Mouse (Mus musculus) brain, embryonic 14.5 days (tissue): ENCODE results near the gene Pla2g4e. TPM values are rescaled to one million over a fixed set of nuclear protein-coding genes. Genes with fewer than 3 reads are reported as not detected.

Experiments
- DNase-seq: peaks from one replicate; pipeline ENCODE4 v3.0.0-alpha.2; 2011; ENCODE audit warnings: low read depth
- CTCF ChIP-seq: fragments of 200-500 bp; IDR thresholded peaks from 2 replicates; pipeline ENCODE4 v1.5.1; 2012; ENCODE audit warnings: inconsistent platforms, mild to moderate bottlenecking, moderate library complexity, borderline replicate concordance; ENCODE audit not compliant: insufficient read depth, insufficient read length; ENCODE audit errors: extremely low read depth
- POLR2A ChIP-seq: fragments of 200-500 bp; IDR thresholded peaks from 2 replicates; pipeline ENCODE4 v1.6.1; 2012; ENCODE audit warnings: mild to moderate bottlenecking, inconsistent platforms, borderline replicate concordance; ENCODE audit not compliant: poor library complexity, insufficient read depth, insufficient read length, severe bottlenecking; ENCODE audit errors: extremely low read depth
- polyA plus RNA-seq: library from polyadenylated mRNA; depleted of rRNA; stranded (reverse); fragments of >200 nt; gene quantifications from 2 replicates; pipeline ENCODE4 v1.2.3, GENCODE M21; 2012; rRNA removed

Gene Pla2g4e
- polyA plus RNA-seq, 1 experiment, result 4.5 TPM

DNA sequence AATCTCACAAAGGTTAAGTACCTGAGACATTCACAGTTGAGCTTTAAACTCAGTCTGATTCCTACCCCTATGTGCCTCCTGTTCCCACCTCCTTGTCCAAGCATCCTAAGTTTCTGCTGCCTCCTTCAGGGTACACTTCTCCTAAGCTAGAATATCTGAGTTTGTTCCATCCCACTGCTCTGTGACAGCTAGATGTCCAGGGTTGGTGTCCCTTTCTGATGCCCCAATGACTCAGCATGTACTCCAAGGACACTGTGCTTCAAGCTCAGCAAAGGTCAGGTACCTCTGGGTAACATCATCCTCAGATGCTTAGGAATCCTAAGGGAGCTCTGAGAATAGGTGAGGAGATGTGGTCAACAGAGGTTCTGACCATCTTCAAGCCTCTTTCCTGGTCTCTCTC is 117.1 kb downstream of the Pla2g4e start:
- TF ChIP-seq POLR2A, result no peak
- no peak for TF ChIP-seq CTCF
- no peak for DNase-seq

GRCm38 (mm10) chr2:120126901-120127300 is 118.2 kb downstream of the Pla2g4e start:
- no peak for DNase-seq
- TF ChIP-seq CTCF (no peak), POLR2A (no peak)

GRCm38 (mm10) chr2:120126408-120126807 is 118.7 kb downstream of the Pla2g4e start:
- TF ChIP-seq CTCF (no peak), POLR2A (no peak)
- no peak for DNase-seq

- TF ChIP-seq CTCF (no peak), POLR2A (no peak)
- DNase-seq, result no peak
Measured at GRCm38 (mm10) chr2:120125461-120125860, 119.7 kb downstream of the Pla2g4e start.

DNA sequence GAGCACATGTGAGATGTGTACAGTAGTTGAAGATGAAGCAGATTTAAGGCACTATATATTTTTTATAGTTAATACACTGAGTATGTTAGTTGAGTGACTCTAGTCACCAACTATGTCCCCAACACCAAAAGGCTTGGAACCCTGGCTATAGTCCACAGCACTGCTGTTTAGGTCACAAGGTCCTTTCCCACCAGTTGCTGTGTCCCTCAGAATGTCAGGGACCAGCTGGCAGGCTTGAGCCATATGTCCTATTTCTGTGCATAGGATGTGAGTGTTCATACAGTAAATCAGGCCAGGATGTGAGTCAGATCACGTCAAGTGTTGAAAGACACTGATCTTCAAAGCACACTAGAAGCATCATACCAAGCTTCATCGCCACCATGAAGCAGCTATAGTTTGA is 120.2 kb downstream of the Pla2g4e start:
- TF ChIP-seq POLR2A (no peak), CTCF (no peak)
- DNase-seq, result no peak

DNA sequence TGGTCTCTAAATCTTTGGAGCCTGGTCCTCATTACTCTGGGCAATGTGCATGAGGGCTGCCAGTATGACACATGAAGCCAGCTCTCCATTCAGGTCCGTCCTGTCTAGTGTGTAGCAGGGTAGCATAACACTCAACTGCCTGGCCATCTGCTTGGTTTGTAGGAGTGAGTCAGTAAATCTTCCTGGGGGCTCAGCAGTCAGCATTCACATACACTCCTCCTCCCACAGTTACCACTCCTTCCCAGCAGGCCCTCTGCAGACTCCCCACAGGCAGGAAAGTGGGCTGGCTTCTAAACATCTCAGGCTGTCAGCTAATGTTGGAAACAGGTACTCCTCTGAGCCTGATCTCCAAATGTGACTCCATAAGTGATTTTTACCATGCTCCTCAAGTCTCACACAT is 121.0 kb downstream of the Pla2g4e start:
- TF ChIP-seq CTCF (no peak), POLR2A (no peak)
- DNase-seq, result no peak

DNA sequence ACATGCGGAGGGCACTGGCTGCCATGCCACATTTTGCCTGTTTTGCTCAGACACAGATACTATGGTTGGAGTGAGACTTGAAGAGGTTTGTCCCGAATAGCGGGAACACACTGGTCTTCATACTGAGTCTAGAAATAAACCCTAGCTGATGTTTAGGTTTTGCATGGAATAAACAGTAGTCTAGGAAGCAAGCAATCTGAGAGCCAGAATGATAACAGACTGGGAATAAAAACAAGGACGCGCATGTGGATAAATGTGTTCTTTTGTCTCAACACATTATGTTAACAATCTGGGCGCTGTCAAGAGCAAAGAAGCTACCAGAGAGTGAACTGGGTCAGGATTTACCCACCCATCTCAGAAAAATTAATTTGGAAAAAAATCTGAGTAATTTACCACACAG is 122.2 kb downstream of the Pla2g4e start:
- no peak for DNase-seq
- no peak for TF ChIP-seq POLR2A
- no peak for TF ChIP-seq CTCF

DNA sequence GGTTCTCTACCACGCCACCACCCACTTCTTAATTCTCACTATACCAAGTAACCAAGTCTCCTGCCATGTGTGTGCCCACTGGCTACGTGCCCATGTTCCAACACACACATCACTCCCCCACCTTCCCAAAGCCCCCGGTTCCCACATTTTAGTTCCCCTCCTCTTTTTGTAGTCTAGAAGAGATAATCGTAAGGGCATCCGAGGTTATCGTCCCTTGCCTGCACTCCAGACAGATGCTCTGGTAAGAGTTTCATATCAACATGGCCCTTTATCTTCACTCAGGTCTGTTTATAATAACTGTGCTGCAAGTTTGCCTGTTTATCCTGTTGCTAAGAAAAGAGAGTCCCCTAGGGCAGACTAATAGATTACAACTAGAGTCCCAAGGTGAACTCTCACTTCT is 127.8 kb downstream of the Pla2g4e start:
- TF ChIP-seq CTCF, result no peak
- no peak for TF ChIP-seq POLR2A
- DNase-seq, result no peak

Other genes starting within 250 kb of the Pla2g4e start
- gene Jmjd7, start 217.9 kb downstream of the Pla2g4e start, polyA plus RNA-seq, result 16.6 and 23.5 TPM in 2 replicates
- 24.3 and 29.6 TPM in 2 replicates for gene Gm28042, start 217.8 kb downstream of the Pla2g4e start, polyA plus RNA-seq
- gene Pla2g4b, start 211.9 kb downstream of the Pla2g4e start, polyA plus RNA-seq, result 26.3 and 28.7 TPM in 2 replicates
- gene Ehd4, start 90.7 kb downstream of the Pla2g4e start, polyA plus RNA-seq, result 5.1 and 6.4 TPM in 2 replicates
- 0.03 TPM in 2 replicates for gene Pla2g4d, start 43.9 kb upstream of the Pla2g4e start, polyA plus RNA-seq
- gene Pla2g4f, start 68.8 kb upstream of the Pla2g4e start, polyA plus RNA-seq, result 0.07 and 0.38 TPM in 2 replicates
- gene Vps39, start 107.8 kb upstream of the Pla2g4e start, polyA plus RNA-seq, result 58.1 and 58.7 TPM in 2 replicates
- 6.8 and 6.9 TPM in 2 replicates for gene Ganc, start 158.6 kb upstream of the Pla2g4e start, polyA plus RNA-seq
- gene Tmem87a, start 158.8 kb upstream of the Pla2g4e start, polyA plus RNA-seq, result 17.0 and 21.1 TPM in 2 replicates
- gene Capn3, start 210.7 kb upstream of the Pla2g4e start, polyA plus RNA-seq, result 1.2 and 1.3 TPM in 2 replicates